Mouse (Mus musculus) gastrocnemius, postnatal 25 days (tissue): ENCODE results near the gene Cep85l. TPM values are rescaled to one million over a fixed set of nuclear protein-coding genes. Genes with fewer than 3 reads are reported as not detected.

ENCODE experiments used
- DNase-seq: peaks from one replicate; pipeline ENCODE4 v3.0.0; 2022
- long read RNA-seq, 2 experiments: library from polyadenylated mRNA; stranded (forward); transcript quantifications; one replicate each; pipeline ENCODE4 v2.0.0; 2021
- total RNA-seq, 2 experiments: library from RNA; stranded (reverse); gene quantifications; 1 replicate in 1 of 2; 2 replicates in 1 of 2; pipeline ENCODE4 v1.2.3; 2021

Gene Cep85l
- total RNA-seq: 10 to 100 TPM; 30.7 to 85.6 TPM
- long read RNA-seq, experiment 1, full-length matches to known transcripts: 1 of 2 reads
- long read RNA-seq, experiment 1, partial matches to known transcripts: 0 of 2 reads
- long read RNA-seq, experiment 1, other reads (novel, unspliced or antisense): 1 of 2 reads
- long read RNA-seq, experiment 2, full-length matches to known transcripts: 3 of 7 reads
- long read RNA-seq, experiment 2, partial matches to known transcripts: 1 of 7 reads
- long read RNA-seq, experiment 2, other reads (novel, unspliced or antisense): 3 of 7 reads

DNA sequence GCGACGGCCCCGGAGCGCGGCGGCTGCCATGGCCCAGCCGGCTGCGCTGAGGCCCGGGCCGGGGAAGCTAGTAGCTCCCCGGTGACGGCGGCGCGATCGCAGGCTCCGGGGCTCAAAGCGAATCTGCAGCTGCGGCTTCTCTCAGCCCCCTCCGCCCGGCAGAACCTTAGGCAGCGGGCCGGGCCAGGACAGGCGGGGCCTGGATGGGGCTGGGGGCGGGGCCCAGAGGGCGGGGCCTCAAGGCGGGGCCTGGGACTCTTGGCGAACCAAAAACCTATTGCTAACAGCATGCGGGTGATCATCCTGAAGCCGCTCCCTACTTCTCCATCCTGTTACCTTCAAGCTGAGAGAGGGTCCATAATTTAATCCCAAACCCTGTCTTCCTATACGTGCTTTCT is at the start of gene Cep85l:
Gene Cep85l (minus strand): TSS at position 239 of the 398 bp plus-strand sequence.
- peak; percentile 96 for DNase-seq

DNA sequence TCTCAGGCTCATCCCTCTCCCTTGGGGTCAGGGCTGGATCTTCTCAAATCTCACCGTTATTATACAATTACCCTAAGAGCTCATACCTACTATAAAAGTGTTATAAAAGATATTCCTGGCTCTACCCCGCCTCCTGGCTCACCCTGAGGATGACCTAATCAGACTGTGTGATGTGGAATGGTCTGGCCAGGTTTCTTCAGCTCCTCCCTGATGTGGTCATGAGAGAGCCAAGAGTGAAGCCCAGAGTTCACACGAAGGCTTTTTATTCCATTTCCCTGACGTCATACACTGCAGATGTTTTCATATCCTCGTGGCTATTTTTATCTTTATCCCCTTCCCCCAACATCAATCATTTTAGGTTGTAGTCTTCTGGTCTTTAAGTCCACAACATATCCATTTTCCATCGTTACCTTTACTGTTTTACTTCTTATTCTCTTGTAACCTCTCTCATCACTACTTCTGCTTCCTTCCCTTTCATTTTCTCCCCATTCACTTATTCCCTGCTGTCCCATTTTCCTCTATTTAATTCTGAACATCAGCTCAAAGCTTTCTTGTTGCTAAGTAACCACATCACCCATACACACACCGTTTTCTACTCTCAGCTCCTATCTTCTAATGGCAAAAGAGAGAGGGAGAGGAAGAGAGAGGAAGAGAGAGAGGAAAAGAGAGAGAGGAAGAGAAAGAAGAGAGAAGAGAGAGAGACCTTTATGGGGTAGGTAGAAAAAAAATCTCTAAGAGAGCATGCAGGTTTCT is 49.1 kb upstream of the Cep85l start:
- DNase-seq: peak; percentile 36

DNA sequence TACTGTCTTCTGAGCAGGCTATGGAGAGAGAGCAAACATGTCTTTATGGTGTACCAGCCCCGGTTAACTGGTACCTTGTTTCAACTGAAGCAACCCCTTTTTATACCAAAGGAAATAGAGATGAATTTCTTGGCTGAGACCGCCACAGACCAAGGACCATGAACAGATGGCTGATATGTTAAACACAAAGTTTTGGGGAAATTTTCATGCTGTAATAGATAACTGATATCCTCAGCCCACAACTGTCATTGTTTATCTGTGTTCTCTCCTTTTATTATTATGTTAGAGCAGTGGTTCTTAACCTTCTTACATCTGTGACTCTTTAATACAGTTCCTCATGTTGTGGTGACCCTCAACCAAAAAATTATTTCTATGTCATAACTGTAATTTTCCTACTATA is 46.8 kb upstream of the Cep85l start:
- DNase-seq: no peak

DNA sequence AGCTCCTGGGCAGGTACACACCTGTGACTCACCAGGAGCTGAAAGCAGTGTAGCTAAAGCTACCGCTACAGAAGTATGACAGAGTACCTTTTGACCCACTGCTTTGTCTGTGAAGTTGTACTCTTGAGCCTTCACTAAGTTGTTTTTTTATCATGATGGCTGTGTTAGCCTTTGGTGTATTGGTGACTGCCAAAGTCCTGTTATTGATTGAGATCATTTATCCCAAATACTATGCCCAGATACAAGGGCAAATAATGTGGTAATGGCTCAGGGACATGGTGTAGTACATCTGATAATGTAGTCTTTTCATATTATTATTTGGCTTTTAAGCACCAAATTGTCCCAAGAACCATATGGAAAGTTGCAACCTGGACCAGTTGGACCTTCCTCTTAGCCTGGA is 43.3 kb upstream of the Cep85l start:
- DNase-seq: no peak

DNA sequence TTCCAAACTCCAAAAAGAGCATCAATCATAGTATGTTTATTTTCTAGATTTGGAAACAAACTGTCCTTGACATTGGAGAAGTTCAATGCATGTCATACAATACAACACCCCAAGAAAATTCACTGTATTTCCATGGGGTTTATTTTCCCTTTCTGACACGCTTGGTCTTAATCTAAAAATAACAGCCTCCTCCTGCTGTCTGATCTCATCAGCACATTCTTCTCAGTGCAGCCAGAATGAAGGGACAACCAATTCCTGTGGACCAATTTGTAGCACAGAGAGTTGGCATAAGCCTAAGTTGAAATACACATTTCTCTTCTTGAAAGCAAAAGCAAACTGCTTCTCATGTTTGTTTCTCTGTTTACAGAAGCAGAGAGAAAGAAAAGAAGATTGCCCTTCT is 42.5 kb upstream of the Cep85l start:
- no peak for DNase-seq

DNA sequence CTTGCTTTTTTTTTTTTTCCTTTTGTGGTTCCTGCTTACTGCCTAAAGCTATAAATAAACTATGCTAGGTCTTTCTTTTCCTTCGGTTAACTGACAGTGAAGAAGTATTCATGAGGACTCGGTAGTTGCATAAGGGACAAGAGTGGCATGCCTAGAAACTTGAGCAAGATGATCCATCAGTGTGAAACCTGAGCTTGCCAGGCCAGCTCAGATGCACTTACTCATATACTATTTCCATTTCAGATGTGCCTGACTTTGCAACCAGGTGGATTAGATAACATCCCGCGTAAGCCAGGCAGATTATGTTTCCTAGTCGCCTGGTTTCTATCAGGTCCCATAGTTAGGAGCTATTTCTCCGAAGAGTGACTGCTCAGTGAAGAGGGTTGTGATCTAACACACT is 41.9 kb upstream of the Cep85l start:
- peak; percentile 70 for DNase-seq

GRCm38 (mm10) chr10:53420069-53420468 is 40.3 kb upstream of the Cep85l start:
- no peak for DNase-seq

GRCm38 (mm10) chr10:53419139-53419935 is 39.6 kb upstream of the Cep85l start:
- no peak for DNase-seq

- no peak for DNase-seq
Measured at GRCm38 (mm10) chr10:53417015-53417414, 37.3 kb upstream of the Cep85l start.

DNA sequence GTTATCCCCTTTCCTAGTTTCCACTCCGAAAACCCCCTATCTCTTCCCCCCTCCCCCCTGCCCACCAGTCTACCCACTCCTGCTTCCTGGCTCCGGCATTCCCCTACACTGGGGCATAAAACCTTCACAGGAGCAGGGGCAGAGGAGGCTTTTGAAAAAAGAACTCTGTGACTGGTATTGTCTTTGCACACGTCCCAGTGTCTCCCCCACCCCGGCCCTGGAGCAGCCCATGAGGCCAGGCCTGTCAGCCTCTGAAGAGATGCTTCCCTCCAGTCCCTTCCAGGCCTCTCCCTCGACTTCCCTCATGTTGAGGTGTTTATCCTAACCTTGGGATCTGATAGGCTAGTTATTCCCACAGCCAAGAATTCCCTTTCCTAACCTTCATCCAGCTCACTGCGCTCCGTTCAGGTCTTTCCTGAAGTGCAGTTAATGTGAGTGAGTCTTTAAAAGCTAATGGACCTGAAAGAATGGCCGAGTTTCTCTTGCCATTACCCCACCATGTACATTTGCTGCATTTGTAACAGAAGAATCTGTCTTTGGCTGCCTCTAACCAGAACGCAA is 36.5 kb upstream of the Cep85l start:
- no peak for DNase-seq

- DNase-seq: no peak
Measured at GRCm38 (mm10) chr10:53415252-53415651, 35.5 kb upstream of the Cep85l start.

- DNase-seq: no peak
Measured at GRCm38 (mm10) chr10:53414092-53415085, 34.6 kb upstream of the Cep85l start.

DNA sequence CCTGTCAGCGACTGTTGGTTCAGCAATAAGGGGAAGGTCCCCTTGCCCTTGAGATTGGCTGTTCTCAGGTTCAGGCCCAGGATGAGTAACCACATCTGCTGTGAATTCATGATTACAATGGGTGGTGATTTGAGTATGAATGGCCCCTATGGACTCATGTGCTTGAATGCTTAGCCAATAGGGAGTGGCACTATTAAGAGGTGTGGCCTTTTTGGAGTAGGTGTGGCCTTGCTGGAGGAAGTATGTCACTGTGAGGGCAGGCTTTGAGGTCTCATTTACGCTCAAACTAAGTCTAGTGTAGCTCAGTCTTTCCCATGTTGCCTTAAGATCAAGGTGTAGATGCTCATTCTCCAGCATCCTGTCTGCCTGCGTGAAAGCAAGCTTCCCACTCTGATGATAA is 33.2 kb upstream of the Cep85l start:
- DNase-seq: no peak

DNA sequence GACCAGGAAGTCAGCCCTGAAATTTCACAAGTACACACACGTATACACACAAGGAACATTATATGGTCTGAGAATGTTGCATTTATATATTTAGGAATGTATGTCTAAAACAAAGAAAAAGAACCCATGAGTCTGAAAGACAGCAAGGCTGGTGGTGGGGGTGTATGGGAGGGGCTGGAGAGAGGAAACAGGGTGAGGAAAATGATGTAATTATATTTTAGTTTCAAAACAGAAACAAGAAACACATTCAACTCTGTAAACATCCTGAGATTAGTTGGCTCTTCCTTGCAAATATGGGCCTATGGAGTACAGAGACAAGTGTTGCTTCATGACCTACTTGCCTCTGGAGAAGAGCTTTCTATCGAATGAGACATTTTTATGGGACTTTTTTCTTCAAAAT is 32.4 kb upstream of the Cep85l start:
- DNase-seq: no peak

DNA sequence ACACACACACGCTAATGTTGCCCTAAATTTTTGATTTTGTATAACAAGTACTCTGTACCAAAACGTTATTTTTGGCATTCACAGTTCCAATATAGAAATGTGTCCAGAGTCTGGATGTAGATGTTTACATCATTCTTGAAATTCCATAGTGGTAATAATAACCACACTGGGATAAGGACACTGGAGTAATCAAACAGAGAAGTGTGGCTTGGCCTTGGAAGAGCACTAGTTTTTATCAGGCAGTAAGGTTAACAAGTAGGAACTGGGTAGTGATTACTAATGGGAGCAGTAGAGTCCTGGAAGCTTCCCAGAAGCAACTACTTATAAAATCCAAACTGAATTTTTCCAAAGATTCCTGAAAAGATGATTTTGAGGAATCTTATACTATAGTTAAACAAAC is 31.1 kb upstream of the Cep85l start:
- DNase-seq: no peak

GRCm38 (mm10) chr10:53407422-53407821 is 27.7 kb upstream of the Cep85l start:
- no peak for DNase-seq

GRCm38 (mm10) chr10:53406845-53407244 is 27.1 kb upstream of the Cep85l start:
- no peak for DNase-seq

DNA sequence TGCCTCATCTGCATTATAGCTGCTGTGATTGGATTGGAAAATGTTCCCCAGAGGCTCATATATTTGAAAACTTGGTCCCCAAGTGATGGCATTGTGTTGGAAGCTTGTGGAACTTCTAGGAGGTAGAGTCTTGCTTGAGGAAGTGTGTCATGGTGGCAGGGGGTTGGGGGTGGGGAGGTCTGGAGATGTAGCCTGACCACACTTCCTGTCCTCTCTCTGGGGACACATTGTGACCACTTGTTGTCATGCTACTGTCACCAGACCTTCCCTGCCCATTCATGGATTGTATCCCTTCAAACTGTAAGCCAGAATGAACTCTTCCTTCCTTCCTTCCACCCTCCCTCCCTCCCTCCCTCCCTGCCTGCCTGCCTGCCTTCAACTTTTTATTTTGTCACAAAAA is 22.5 kb upstream of the Cep85l start:
- DNase-seq: no peak

- DNase-seq: no peak
Measured at GRCm38 (mm10) chr10:53399053-53399452, 19.3 kb upstream of the Cep85l start.

- peak; percentile 63 for DNase-seq
Measured at GRCm38 (mm10) chr10:53398540-53398902, 18.8 kb upstream of the Cep85l start.

GRCm38 (mm10) chr10:53397846-53398539 is 18.2 kb upstream of the Cep85l start:
- DNase-seq: peak; percentile 19
